Mouse (Mus musculus): Measurements from ENCODE around the gene Rpl10a.
A peak's percentile ranks its signal among the peaks of the same experiment; 100 is the strongest.

- TF ChIP-seq CTCF (IDR thresholded peaks at IDR 0.05; ENCODE audit: control insufficient read depth, insufficient read depth, low read length), result no peak
- 0 out of 2 replicates have a peak, but pooled peaks have one; percentile 26 for TF ChIP-seq POLR2A (IDR thresholded peaks at IDR 0.05; ENCODE audit: borderline replicate concordance, control insufficient read depth, low read depth, low read length)
These were observed 33.6 kb upstream of the Rpl10a start for GRCm38 (mm10) chr17:28294449-28295333.
